Mouse (Mus musculus): ENCODE measurements around the gene Tex19.1. TPM values are rescaled to one million over a fixed set of nuclear protein-coding genes. Genes with fewer than 3 reads are reported as not detected.

Tex19.1 gene
- total and polyA plus RNA-seq, 3 experiments, result 0.57 to 0.95 TPM; not detected in 1

DNA sequence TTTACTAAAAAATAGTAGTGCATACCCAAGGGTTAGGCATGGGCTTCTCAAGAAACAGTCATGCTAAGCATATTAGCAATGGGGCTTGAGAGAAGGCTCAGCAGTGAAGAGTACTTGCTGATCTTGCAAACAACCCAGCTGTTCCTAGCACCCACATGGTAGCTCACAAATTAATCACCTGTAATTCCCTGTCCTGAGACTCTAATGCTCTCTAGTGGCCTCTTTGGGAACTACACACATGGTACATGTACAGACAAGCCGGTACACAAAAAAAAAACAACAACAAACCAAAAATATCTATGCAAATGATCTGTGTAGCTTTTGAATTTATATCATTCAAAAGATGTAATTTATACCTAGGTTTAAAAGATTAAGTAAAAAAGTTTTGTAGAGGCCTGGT lies 19.5 kb upstream of the Tex19.1 start:
- H3K9ac ChIP-seq (ENCODE audit: insufficient read depth, low read depth), result no peak overlapping the region
- TF ChIP-seq MAX (IDR thresholded peaks at IDR 0.05; ENCODE audit: low read length), result peak; percentile 40; the same call in 1 of the 2 replicates
- TF ChIP-seq CTCF (conservative IDR thresholded peaks at IDR 0.05 in 1 of 2, IDR thresholded peaks at IDR 0.05 in 1 of 2; ENCODE audit: low read depth in 2 of 2, low read length in 2 of 2), result peak; percentile 72 to 75
- no peak for TF ChIP-seq TBP (conservative IDR thresholded peaks at IDR 0.05; ENCODE audit: low read depth, low read length)
- TF ChIP-seq PAX5 (IDR thresholded peaks at IDR 0.05; ENCODE audit: low read length), result no peak
- no peak for TF ChIP-seq BHLHE40 (IDR thresholded peaks at IDR 0.05; ENCODE audit: low read depth, low read length)
- TF ChIP-seq KAT2A (IDR thresholded peaks at IDR 0.05; ENCODE audit: insufficient replicate concordance, low read length), result no peak
- no peak for TF ChIP-seq GABPA (IDR thresholded peaks at IDR 0.05; ENCODE audit: insufficient replicate concordance, low read depth, low read length)
- TF ChIP-seq RAD21 (IDR thresholded peaks at IDR 0.05; ENCODE audit: low read depth, low read length), result peak; percentile 72
- 0 out of 2 replicates have a peak, but pooled peaks have one; percentile 28 for TF ChIP-seq ZNF384 (IDR thresholded peaks at IDR 0.05; ENCODE audit: low read depth, low read length)
- 0 out of 2 replicates have a peak, but pooled peaks have one; percentile 22 for TF ChIP-seq MAFK (IDR thresholded peaks at IDR 0.05; ENCODE audit: insufficient replicate concordance, low read length)
- TF ChIP-seq SMC3 (IDR thresholded peaks at IDR 0.05; ENCODE audit: low read depth, low read length), result peak; percentile 53
- no peak for TF ChIP-seq SIN3A (IDR thresholded peaks at IDR 0.05; ENCODE audit: low read length)
- no peak for TF ChIP-seq POLR2AphosphoS2 (IDR thresholded peaks at IDR 0.05; ENCODE audit: low read depth, low read length)
- no peaks in the 10 kb centered on the region for H3K36me3 ChIP-seq (replicated peaks in 1 of 2; ENCODE audit: control insufficient read depth in 1 of 2, insufficient read depth in 1 of 2, low read length in 1 of 2)
- peaks cover 0 to 4% of the 10 kb centered on the region in 2 experiments; a peak in 1 of 4 replicates for H3K4me1 ChIP-seq (ENCODE audit: control insufficient read depth in 1 of 2, insufficient read depth in 2 of 2)
- H3K79me2 ChIP-seq (replicated peaks; ENCODE audit: control insufficient read depth, extremely low read depth, insufficient read depth, poor library complexity, severe bottlenecking), result no peaks in the 10 kb centered on the region
- dilution Hi-C loops (cut with MboI; ENCODE audit: extremely low pct_ligation_motif_present, extremely low pct_unique_long_range_greater_than_20kb, low sequenced_read_pairs), result no loop called here
- peaks cover 2% of the 10 kb centered on the region for H3K27me3 ChIP-seq (replicated peaks)
- H3K27ac ChIP-seq (ENCODE audit: insufficient read depth, low read depth), result no peak overlapping the region
- H3K4me3 ChIP-seq (replicated peaks in 1 of 3; ENCODE audit: low read depth in 2 of 3, low read length in 2 of 3, poor library complexity in 1 of 3), result no peak overlapping the region
- no peak overlapping the region for H3K4me2 ChIP-seq (ENCODE audit: insufficient read depth, low read depth, poor library complexity, severe bottlenecking)
- H3K9me3 ChIP-seq (replicated peaks; ENCODE audit: low read length), result peaks cover 8% of the 10 kb centered on the region
- peak; percentile 55 for DNase-seq (ENCODE audit: extremely low read depth)
- in situ Hi-C loops (cut with MboI; ENCODE audit: low pct_ligation_motif_present, low pct_unique_long_range_greater_than_20kb, low sequenced_read_pairs), result no loop called here

GRCm38 (mm10) chr11:121127441-121127840 lies 18.5 kb upstream of the Tex19.1 start:
- no peak for DNase-seq (ENCODE audit: extremely low read depth)

More at GRCm38 (mm10) chr11:121127441-121127840, 18.5 kb upstream of the Tex19.1 start:
- Histone ChIP-seq H3K9me3 (replicated peaks; ENCODE audit: low read length) (peaks cover 8% of the 10 kb centered on the region), H3K4me2 (ENCODE audit: insufficient read depth, low read depth, poor library complexity, severe bottlenecking) (no peak overlapping the region), H3K79me2 (replicated peaks; ENCODE audit: control insufficient read depth, extremely low read depth, insufficient read depth, poor library complexity, severe bottlenecking) (no peaks in the 10 kb centered on the region), H3K36me3 (replicated peaks in 1 of 2; ENCODE audit: control insufficient read depth in 1 of 2, insufficient read depth in 1 of 2, low read length in 1 of 2) (no peaks in the 10 kb centered on the region), H3K4me3 (replicated peaks in 1 of 3; ENCODE audit: low read depth in 2 of 3, low read length in 2 of 3, poor library complexity in 1 of 3) (no peak overlapping the region), H3K9ac (ENCODE audit: insufficient read depth, low read depth) (no peak overlapping the region), H3K4me1 (ENCODE audit: control insufficient read depth in 1 of 2, insufficient read depth in 2 of 2) (peaks cover 0 to 4% of the 10 kb centered on the region in 2 experiments; a peak in 1 of 4 replicates), H3K27me3 (replicated peaks) (peaks cover 2% of the 10 kb centered on the region), H3K27ac (ENCODE audit: insufficient read depth, low read depth) (no peak overlapping the region)
- in situ Hi-C loops (cut with MboI; ENCODE audit: low pct_ligation_motif_present, low pct_unique_long_range_greater_than_20kb, low sequenced_read_pairs) (no loop called here), dilution Hi-C loops (cut with MboI; ENCODE audit: extremely low pct_ligation_motif_present, extremely low pct_unique_long_range_greater_than_20kb, low sequenced_read_pairs) (no loop called here)
- TF ChIP-seq MAZ (IDR thresholded peaks at IDR 0.05; ENCODE audit: low read depth, low read length) (no peak), ZKSCAN1 (IDR thresholded peaks at IDR 0.05; ENCODE audit: borderline replicate concordance, low read depth, low read length) (no peak), TCF12 (IDR thresholded peaks at IDR 0.05; ENCODE audit: low read depth, low read length) (no peak), JUND (conservative IDR thresholded peaks at IDR 0.05; ENCODE audit: low read depth, low read length) (no peak), NRF1 (IDR thresholded peaks at IDR 0.05; ENCODE audit: low read depth, low read length) (no peak), ZMIZ1 (IDR thresholded peaks at IDR 0.05; ENCODE audit: low read depth, low read length) (no peak), POLR2AphosphoS2 (IDR thresholded peaks at IDR 0.05; ENCODE audit: low read depth, low read length) (no peak), CHD1 (IDR thresholded peaks at IDR 0.05; ENCODE audit: low read depth, low read length) (no peak), E2F4 (IDR thresholded peaks at IDR 0.05; ENCODE audit: insufficient replicate concordance, low read depth, low read length) (no peak), KAT2A (IDR thresholded peaks at IDR 0.05; ENCODE audit: insufficient replicate concordance, low read length) (no peak), GABPA (IDR thresholded peaks at IDR 0.05; ENCODE audit: insufficient replicate concordance, low read depth, low read length) (no peak), ZC3H11A (IDR thresholded peaks at IDR 0.05; ENCODE audit: low read depth, low read length) (no peak), CHD2 (IDR thresholded peaks at IDR 0.05; ENCODE audit: low read length) (no peak), RCOR1 (conservative IDR thresholded peaks at IDR 0.05; ENCODE audit: low read depth, low read length) (no peak), BHLHE40 (IDR thresholded peaks at IDR 0.05; ENCODE audit: low read depth, low read length) (no peak), HCFC1 (IDR thresholded peaks at IDR 0.05; ENCODE audit: low read depth, low read length) (no peak)
